Mouse (Mus musculus): ENCODE data around the gene Htr7.

Gene Htr7

GRCm38 (mm10) chr19:35957656-35958055 lies 99.7 kb downstream of the Htr7 start:
- DNase-seq (ENCODE audit: low read depth, low spot score), result no peak

- DNase-seq (ENCODE audit: low read depth, low spot score), result no peak
Observed at GRCm38 (mm10) chr19:35955698-35956097, 101.6 kb downstream of the Htr7 start.

- no peak for DNase-seq (ENCODE audit: low read depth, low spot score)
Observed at GRCm38 (mm10) chr19:35949888-35950287, 107.4 kb downstream of the Htr7 start.

- DNase-seq (ENCODE audit: low read depth, low spot score), result no peak
Observed at GRCm38 (mm10) chr19:35924961-35925495, 132.3 kb downstream of the Htr7 start.

GRCm38 (mm10) chr19:35924418-35924817 lies 132.9 kb downstream of the Htr7 start:
- DNase-seq (ENCODE audit: low read depth, low spot score), result peak; percentile 50

Measured in telencephalon, adult 2 months (tissue).